Mouse (Mus musculus): ENCODE data around the gene Zdhhc1. TPM values are rescaled to one million over a fixed set of nuclear protein-coding genes. Genes with fewer than 3 reads are reported as not detected.

Gene Zdhhc1
- polyA plus RNA-seq, 1 experiment from 2014 or later, result 20.1 TPM

DNA sequence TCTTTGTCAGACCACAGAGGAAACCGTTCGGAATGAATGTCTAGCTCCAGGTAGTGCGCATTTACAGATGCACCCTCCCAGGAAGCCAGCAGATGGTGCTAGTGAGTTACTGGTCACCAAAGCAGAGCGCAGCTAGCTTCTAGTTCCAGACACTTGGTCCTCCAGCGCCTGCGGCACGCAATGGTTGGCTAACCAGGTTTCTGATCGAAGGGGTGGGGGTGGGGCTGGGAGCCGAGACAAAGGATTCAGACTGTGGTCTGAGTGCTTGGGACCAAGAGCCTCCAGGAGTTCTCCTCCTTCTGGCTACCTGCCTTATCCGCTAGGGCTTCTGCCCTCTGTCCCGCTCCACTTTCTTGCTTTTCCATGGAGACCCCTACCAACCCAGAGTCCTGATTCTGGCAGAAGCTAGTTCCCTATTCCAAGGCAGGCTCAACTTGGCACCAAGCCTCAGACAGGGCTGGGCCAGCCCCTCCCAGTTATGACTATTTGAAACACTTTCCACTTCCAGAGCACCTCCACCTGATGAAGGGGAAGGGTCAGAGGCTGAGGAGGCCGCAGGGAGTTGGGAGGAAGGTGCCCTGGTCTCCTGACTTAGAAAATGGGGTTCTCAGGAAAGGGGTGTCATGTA lies 19.4 kb upstream of the Zdhhc1 start:
- Histone ChIP-seq H3K4me1 (replicated peaks) (peaks cover 32% of the 10 kb centered on the region), H3K36me3 (no peaks in the 10 kb centered on the region), H3K9ac (0 out of 2 replicates have a peak overlapping the region, but pooled peaks have one; percentile 23), H3K27me3 (replicated peaks) (peaks cover 11% of the 10 kb centered on the region; the same call in 1 of the 2 replicates), H3K27ac (no peak overlapping the region), H3K9me3 (no peaks in the 10 kb centered on the region), H3K4me2 (replicated peaks) (peak overlapping the region; percentile 49), H3K4me3 (replicated peaks) (no peak overlapping the region)
- ATAC-seq, result peak; percentile 60
- WGBS, result 15% methylated on average over 12 of the region's 12 CpGs

GRCm38 (mm10) chr8:105514656-105515055 lies 18.0 kb upstream of the Zdhhc1 start:
- H3K9ac ChIP-seq, result no peak overlapping the region
- peaks cover 27% of the 10 kb centered on the region for H3K4me1 ChIP-seq (replicated peaks)
- H3K27me3 ChIP-seq (replicated peaks), result peaks cover 9% of the 10 kb centered on the region; the same call in 1 of the 2 replicates
- H3K9me3 ChIP-seq, result no peaks in the 10 kb centered on the region
- H3K4me2 ChIP-seq (replicated peaks), result no peak overlapping the region
- H3K4me3 ChIP-seq (replicated peaks), result no peak overlapping the region
- no peak for ATAC-seq
- H3K27ac ChIP-seq, result no peak overlapping the region
- no peaks in the 10 kb centered on the region for H3K36me3 ChIP-seq
- WGBS, result 77% methylated on average over 5 of the region's 5 CpGs

DNA sequence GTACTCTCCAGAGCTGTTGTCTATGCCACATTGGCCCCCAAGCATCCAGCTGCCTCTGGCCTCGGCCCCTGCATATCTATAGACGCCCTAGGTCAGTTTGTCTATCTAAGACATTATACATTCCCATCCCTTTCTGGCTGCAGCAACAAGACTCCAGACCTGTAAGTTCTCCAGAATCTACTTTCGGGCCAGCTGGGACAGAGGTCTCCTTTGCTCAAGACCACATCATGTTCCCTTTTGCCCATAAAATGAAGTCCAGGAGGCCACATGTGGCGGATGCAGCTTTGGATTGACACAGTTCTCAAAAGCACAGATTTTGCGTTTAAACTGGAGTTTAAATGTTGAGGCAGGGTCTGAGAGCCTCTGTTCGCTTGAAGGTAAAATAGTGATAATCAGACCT lies 17.5 kb upstream of the Zdhhc1 start:
- 86% methylated on average over 6 of the region's 6 CpGs for WGBS
- Histone ChIP-seq H3K4me3 (replicated peaks) (no peak overlapping the region), H3K9ac (no peak overlapping the region), H3K9me3 (no peaks in the 10 kb centered on the region), H3K36me3 (no peaks in the 10 kb centered on the region), H3K4me1 (replicated peaks) (peaks cover 23% of the 10 kb centered on the region), H3K27ac (no peak overlapping the region), H3K27me3 (replicated peaks) (0 out of 2 replicates have a peak, but pooled peaks cover 6% of the 10 kb centered on the region), H3K4me2 (replicated peaks) (no peak overlapping the region)
- ATAC-seq, result no peak

DNA sequence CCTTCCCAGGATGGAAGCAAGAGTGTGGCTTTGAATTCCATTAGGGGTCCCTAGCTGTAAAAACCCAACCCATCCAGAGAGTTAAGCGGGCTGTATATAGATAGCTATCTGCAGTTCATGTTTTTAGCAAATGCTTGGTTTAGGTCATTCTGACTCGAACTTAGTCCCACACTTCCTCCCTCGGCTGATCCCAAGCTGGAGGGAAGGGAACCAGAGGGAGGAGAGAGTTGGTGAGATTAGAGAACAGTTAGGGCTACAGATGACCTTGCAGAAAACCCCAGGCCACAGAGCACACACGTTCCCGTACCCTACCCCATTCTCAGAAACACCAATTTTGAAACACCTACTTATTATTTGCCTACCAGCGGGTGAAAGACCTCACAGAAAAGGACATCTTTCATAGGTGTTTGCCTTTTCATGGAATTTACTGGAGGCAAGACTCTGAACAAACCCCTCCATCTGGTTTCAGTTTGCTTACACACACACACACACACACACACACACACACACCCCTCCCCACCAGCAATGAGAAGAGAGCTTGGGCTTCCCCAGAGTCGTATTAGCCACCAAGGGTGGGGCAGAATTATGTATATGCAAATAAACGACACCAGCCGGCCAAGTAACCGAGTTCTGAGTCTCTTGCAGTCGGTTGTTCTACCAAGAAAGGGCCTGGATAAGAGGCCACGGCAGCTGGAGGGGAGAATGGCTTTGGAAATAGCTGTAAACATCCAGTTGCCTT lies 13.5 kb upstream of the Zdhhc1 start:
- Histone ChIP-seq H3K27me3 (replicated peaks) (no peaks in the 10 kb centered on the region), H3K4me1 (replicated peaks) (no peaks in the 10 kb centered on the region; the same call in 1 of the 2 replicates), H3K27ac (no peak overlapping the region), H3K9me3 (no peaks in the 10 kb centered on the region), H3K36me3 (no peaks in the 10 kb centered on the region), H3K4me3 (replicated peaks) (no peak overlapping the region), H3K9ac (no peak overlapping the region), H3K4me2 (replicated peaks) (no peak overlapping the region)
- no peak for ATAC-seq
- 30% methylated on average over 12 of the region's 12 CpGs for WGBS

DNA sequence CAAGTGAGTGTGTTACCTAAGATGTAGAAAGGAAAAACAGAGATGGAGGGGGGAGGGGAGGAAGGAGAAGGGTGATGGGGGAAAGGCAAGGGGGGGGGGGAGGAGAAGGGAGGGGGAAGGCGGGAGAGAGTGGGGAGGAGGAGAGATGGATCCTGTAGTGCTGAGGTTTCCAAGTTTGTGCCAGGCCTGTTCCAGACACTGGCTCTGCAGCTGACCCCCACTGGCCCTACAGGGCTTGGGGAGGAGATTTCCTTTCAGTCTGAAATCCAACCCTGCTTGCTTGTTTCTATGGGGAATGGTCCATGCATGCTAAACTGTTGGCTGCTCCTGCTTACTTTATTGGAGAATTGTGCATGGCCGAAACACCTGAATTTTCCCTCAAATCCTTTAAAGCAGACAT lies 12.1 kb upstream of the Zdhhc1 start:
- ATAC-seq, result no peak
- Histone ChIP-seq H3K4me3 (replicated peaks) (no peak overlapping the region), H3K27me3 (replicated peaks) (no peaks in the 10 kb centered on the region), H3K4me1 (replicated peaks) (no peaks in the 10 kb centered on the region; the same call in 1 of the 2 replicates), H3K36me3 (no peaks in the 10 kb centered on the region), H3K9me3 (no peaks in the 10 kb centered on the region), H3K9ac (no peak overlapping the region), H3K4me2 (replicated peaks) (no peak overlapping the region), H3K27ac (no peak overlapping the region)
- WGBS, result 83% methylated on average over 1 of the region's 2 CpGs

DNA sequence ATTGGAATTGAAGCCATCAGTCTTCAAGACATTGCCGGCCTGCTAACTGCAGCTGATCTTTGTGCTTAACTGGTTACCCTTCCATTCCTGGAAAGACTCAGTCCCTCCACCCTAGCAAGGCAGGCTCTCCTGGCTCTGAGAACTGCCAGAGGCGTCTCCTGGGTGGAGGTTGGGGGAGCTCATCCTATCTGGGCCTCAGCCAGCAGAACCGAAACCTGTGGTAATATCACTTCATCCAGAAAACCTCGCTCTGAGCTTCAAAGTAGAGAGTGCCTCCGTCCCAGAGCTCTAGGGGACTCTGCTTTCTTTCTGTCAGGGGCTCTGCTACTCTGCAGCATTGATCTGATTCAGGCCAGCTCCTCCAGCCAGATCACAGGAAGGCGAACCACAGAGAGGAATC lies 10.3 kb upstream of the Zdhhc1 start:
- no peak overlapping the region for H3K4me3 ChIP-seq (replicated peaks)
- no peak overlapping the region for H3K4me2 ChIP-seq (replicated peaks)
- H3K27ac ChIP-seq, result no peak overlapping the region
- 60% methylated on average over 6 of the region's 6 CpGs for WGBS
- no peak overlapping the region for H3K9ac ChIP-seq
- no peaks in the 10 kb centered on the region; the same call in 1 of the 2 replicates for H3K4me1 ChIP-seq (replicated peaks)
- no peaks in the 10 kb centered on the region for H3K36me3 ChIP-seq
- no peaks in the 10 kb centered on the region for H3K9me3 ChIP-seq
- no peaks in the 10 kb centered on the region for H3K27me3 ChIP-seq (replicated peaks)
- no peak for ATAC-seq

DNA sequence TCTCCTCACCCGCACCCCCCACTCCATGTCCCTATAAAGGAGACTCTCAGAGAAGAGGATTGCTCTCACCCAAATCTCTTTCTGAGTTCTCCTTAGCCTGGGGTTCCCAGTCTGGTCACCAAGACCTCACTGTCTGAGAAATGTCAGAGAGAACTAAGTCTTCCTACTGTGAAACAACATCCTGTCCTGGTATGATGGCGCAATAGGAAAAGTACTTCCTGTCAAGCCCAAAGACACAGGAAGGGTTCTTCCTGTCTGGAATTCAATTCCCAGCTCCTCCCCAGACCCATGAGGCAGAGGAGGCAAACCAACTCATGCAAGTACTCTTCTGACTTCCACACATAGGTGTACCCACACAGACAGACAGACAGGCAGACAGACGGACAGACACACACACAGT lies 7.9 kb upstream of the Zdhhc1 start:
- H3K9me3 ChIP-seq, result no peaks in the 10 kb centered on the region
- 85% methylated on average over 3 of the region's 3 CpGs for WGBS
- no peaks in the 10 kb centered on the region for H3K27me3 ChIP-seq (replicated peaks)
- H3K4me3 ChIP-seq (replicated peaks), result no peak overlapping the region
- H3K27ac ChIP-seq, result no peak overlapping the region
- no peaks in the 10 kb centered on the region for H3K4me1 ChIP-seq (replicated peaks)
- no peak for ATAC-seq
- no peak overlapping the region for H3K4me2 ChIP-seq (replicated peaks)
- no peaks in the 10 kb centered on the region for H3K36me3 ChIP-seq
- H3K9ac ChIP-seq, result no peak overlapping the region

DNA sequence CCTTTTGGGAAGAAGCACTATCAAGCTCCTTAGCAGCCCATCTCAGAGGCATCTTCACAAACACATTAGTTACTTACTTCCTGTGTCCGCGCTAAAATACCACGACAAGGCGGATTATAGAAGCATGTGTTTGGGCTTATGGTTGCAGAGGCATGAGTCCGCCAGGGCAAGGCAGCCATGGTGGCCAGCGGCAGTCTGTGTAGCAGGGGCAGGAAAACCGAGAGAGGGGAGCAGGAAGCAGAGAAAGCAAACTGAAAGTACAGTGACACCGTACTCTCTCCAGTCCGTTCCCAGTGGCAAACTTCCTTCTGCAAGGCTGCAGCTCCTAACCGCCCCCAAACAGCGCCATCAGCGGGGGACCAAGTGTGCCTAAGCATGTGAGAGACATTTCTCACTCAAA lies 3.1 kb upstream of the Zdhhc1 start:
- WGBS, result 67% methylated on average over 12 of the region's 12 CpGs
- no peak overlapping the region for H3K4me3 ChIP-seq (replicated peaks)
- H3K27me3 ChIP-seq (replicated peaks), result no peaks in the 10 kb centered on the region
- no peak overlapping the region for H3K27ac ChIP-seq
- H3K9me3 ChIP-seq, result no peaks in the 10 kb centered on the region
- no peak for ATAC-seq
- H3K36me3 ChIP-seq, result no peaks in the 10 kb centered on the region
- H3K4me2 ChIP-seq (replicated peaks), result no peak overlapping the region
- H3K9ac ChIP-seq, result no peak overlapping the region
- H3K4me1 ChIP-seq (replicated peaks), result 0 out of 2 replicates have a peak, but pooled peaks cover 9% of the 10 kb centered on the region

DNA sequence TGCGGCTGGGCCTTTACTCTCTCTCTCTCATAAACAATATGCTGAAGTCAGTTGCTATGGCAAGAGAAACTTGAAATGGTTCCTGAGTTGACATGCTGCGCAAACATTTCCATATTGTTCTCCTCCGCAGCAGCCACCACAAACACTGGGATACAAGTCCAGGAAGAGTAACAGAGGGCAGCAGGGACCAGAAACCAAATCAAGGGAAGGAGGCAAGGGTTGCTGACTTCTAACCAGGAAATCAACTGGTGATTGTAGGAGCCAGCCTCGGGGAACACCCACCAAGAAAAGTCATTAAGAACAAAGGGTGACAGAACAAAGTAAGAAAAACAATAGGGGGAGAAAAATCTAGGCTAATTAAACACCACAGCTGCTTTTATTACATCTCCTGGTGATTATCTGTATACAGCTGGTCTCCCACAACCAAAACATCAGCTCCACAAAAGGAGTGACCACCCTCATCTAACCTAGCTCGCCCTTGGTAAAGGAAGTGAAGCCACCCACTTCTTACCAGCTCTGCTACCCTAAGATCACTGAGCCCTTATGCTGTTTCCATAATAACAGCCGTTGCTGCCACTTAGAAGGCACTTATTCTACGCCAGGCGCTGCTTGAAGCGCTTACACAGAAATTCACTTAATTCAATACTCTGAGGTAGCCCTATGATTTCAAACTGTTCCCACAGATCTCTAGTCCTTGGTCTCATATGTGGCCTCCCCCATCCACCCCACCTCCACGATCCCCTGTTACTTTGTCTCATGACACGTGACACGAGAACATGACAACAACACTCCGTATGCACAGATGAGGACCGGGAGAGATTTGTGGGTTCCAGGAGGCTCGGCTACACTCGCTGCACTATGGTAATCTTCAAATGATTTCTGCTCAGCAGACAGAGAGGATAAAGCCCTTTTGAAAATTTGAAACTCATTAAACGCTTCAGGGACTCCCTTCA lies 1.1 kb downstream of the Zdhhc1 start:
- Histone ChIP-seq H3K4me2 (replicated peaks) (peak overlapping the region; percentile 93), H3K4me1 (replicated peaks) (0 out of 2 replicates have a peak, but pooled peaks cover 9% of the 10 kb centered on the region), H3K27ac (no peak overlapping the region), H3K36me3 (no peaks in the 10 kb centered on the region), H3K9me3 (no peaks in the 10 kb centered on the region), H3K9ac (peak overlapping the region; percentile 85; the same call in 1 of the 2 replicates), H3K4me3 (replicated peaks) (peak overlapping the region; percentile 88), H3K27me3 (replicated peaks) (no peaks in the 10 kb centered on the region)
- 44% methylated on average over 17 of the region's 17 CpGs for WGBS
- ATAC-seq, result no peak

GRCm38 (mm10) chr8:105494566-105494965 lies 2.1 kb downstream of the Zdhhc1 start:
- Histone ChIP-seq H3K27ac (0 out of 2 replicates have a peak overlapping the region, but pooled peaks have one; percentile 32), H3K9ac (no peak overlapping the region), H3K27me3 (replicated peaks) (no peaks in the 10 kb centered on the region), H3K4me1 (replicated peaks) (0 out of 2 replicates have a peak, but pooled peaks cover 9% of the 10 kb centered on the region), H3K36me3 (no peaks in the 10 kb centered on the region), H3K9me3 (no peaks in the 10 kb centered on the region), H3K4me2 (replicated peaks) (no peak overlapping the region), H3K4me3 (replicated peaks) (no peak overlapping the region)
- no peak for ATAC-seq
- 75% methylated on average over 3 of the region's 3 CpGs for WGBS

GRCm38 (mm10) chr8:105493495-105493894 lies 3.2 kb downstream of the Zdhhc1 start:
- 29% methylated on average over 3 of the region's 3 CpGs for WGBS
- Histone ChIP-seq H3K27ac (no peak overlapping the region), H3K4me3 (replicated peaks) (no peak overlapping the region)

DNA sequence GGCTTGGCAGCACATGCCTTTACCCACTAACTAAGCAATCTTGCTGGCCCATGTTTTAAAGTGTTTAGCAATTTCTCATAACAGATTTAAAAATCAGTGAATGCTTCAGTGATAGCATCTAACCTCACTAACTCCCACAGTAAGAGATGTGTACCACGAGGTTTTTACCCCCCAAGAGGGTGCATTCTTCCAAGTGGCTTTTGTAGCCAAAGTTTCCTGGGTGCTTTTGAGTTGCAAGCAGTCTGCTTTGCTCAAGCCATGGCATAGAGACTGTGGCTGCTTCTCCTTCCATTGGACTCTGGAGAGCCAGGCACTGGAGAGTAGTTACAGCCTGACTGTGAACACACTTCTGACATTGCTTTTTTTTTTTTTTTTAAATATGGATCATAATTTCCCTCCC lies 7.4 kb downstream of the Zdhhc1 start:
- no peak for ATAC-seq
- H3K27me3 ChIP-seq (replicated peaks), result no peaks in the 10 kb centered on the region
- H3K4me1 ChIP-seq (replicated peaks), result no peaks in the 10 kb centered on the region
- H3K27ac ChIP-seq, result no peak overlapping the region
- no peaks in the 10 kb centered on the region for H3K36me3 ChIP-seq
- H3K9ac ChIP-seq, result no peak overlapping the region
- H3K4me3 ChIP-seq (replicated peaks), result no peak overlapping the region
- 39% methylated on average over 1 of the region's 1 CpGs for WGBS
- H3K4me2 ChIP-seq (replicated peaks), result no peak overlapping the region
- no peaks in the 10 kb centered on the region for H3K9me3 ChIP-seq

More at GRCm38 (mm10) chr8:105493495-105493894, 3.2 kb downstream of the Zdhhc1 start:
- no peaks in the 10 kb centered on the region for H3K27me3 ChIP-seq (replicated peaks)
- no peaks in the 10 kb centered on the region for H3K36me3 ChIP-seq
- H3K9me3 ChIP-seq, result no peaks in the 10 kb centered on the region
- 0 out of 2 replicates have a peak, but pooled peaks cover 9% of the 10 kb centered on the region for H3K4me1 ChIP-seq (replicated peaks)
- H3K9ac ChIP-seq, result no peak overlapping the region
- no peak overlapping the region for H3K4me2 ChIP-seq (replicated peaks)
- no peak for ATAC-seq
